Mouse (Mus musculus) brain, embryonic 14.5 days (tissue): ENCODE measurements around the gene Ankrd44.

Experiments
- CTCF ChIP-seq: fragments of 200-500 bp; IDR thresholded peaks from 2 replicates; pipeline ENCODE4 v1.5.1; 2012; ENCODE audit warnings: inconsistent platforms, mild to moderate bottlenecking, moderate library complexity, borderline replicate concordance; ENCODE audit not compliant: insufficient read depth, insufficient read length; ENCODE audit errors: extremely low read depth
- POLR2A ChIP-seq: fragments of 200-500 bp; IDR thresholded peaks from 2 replicates; pipeline ENCODE4 v1.6.1; 2012; ENCODE audit warnings: mild to moderate bottlenecking, inconsistent platforms, borderline replicate concordance; ENCODE audit not compliant: poor library complexity, insufficient read depth, insufficient read length, severe bottlenecking; ENCODE audit errors: extremely low read depth

DNA sequence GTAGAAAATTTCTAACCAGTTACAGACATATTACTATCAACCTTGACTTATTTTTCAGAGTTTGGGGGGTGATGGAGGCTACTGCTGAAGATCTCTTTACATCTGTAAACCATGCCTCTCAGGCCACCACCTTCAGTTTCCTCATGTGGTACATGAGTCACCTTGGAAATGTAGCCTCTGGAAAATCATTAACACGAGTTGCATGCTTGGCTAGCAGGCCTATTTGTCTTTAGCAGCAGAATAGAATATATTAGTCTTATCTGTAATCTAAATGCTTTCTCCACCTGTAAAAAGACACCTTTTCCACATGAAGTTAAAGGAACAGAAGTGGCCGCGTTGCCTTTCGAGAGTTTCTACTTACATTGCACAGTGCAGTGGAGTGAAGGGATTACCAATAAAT lies 267.6 kb downstream of the Ankrd44 start:
- TF ChIP-seq POLR2A (no peak), CTCF (no peak)
